Mouse (Mus musculus) gastrocnemius, postnatal 4 days (tissue): ENCODE measurements around the gene C130079G13Rik. TPM values are rescaled to one million over a fixed set of nuclear protein-coding genes. Genes with fewer than 3 reads are reported as not detected.
"Not testable (repeated sequence)": the region's sequence is repeated elsewhere in the genome, so short reads cannot be mapped to it uniquely, and the experiment has no call there.

Experiments used
- DNase-seq, 2 experiments: peaks; one replicate each; pipeline ENCODE4 v3.0.0; 2021 to 2022; ENCODE audit warnings: low spot score in 2 of 2, mixed read lengths in 2 of 2
- long read RNA-seq, 2 experiments: library from polyadenylated mRNA; stranded (forward); transcript quantifications; one replicate each; pipeline ENCODE4 v2.0.0; 2021
- total RNA-seq, 2 experiments: library from RNA; stranded (reverse); gene quantifications; 2 replicates each; pipeline ENCODE4 v1.2.3; 2021

Gene C130079G13Rik
- total RNA-seq, result not detected
- long read RNA-seq, experiment 1, result 0 reads
- long read RNA-seq, experiment 2, result 0 reads

- no peak for DNase-seq
Observed at GRCm38 (mm10) chr3:59924914-59925313, at the start of gene C130079G13Rik. Gene C130079G13Rik (plus strand): TSS chr3:59925214.

- not testable (repeated sequence) for DNase-seq
Observed at GRCm38 (mm10) chr3:59877601-59878000, 47.4 kb upstream of the C130079G13Rik start.

- DNase-seq, result not testable (repeated sequence)
Observed at GRCm38 (mm10) chr3:59879801-59880554, 45.0 kb upstream of the C130079G13Rik start.

- no peak for DNase-seq
Observed at GRCm38 (mm10) chr3:59893276-59893675, 31.7 kb upstream of the C130079G13Rik start.

GRCm38 (mm10) chr3:59934621-59935020, 9.6 kb downstream of the C130079G13Rik start:
- no peak for DNase-seq

GRCm38 (mm10) chr3:59947294-59947950, 22.4 kb downstream of the C130079G13Rik start:
- DNase-seq, result no peak

- DNase-seq, result no peak
Observed at GRCm38 (mm10) chr3:59970891-59971290, 45.9 kb downstream of the C130079G13Rik start.

GRCm38 (mm10) chr3:59974591-59974990, 49.6 kb downstream of the C130079G13Rik start:
- DNase-seq, result no peak

Other genes with a start within 250 kb of the C130079G13Rik start
- gene Gm5538, start 195.4 kb upstream of the C130079G13Rik start, total RNA-seq, result not detected
- gene Gm8298, start 64.2 kb upstream of the C130079G13Rik start, total RNA-seq, result not detected
- gene Aadacl2, start 81.5 kb downstream of the C130079G13Rik start, total RNA-seq, result not detected
- gene Aadac, start 100.5 kb downstream of the C130079G13Rik start, total RNA-seq, result under 1 TPM in 1 of 2 experiments, not detected in 1; 0.39 TPM
- under 1 TPM in 1 of 2 experiments, not detected in 1; 0.16 TPM for gene Sucnr1, start 156.7 kb downstream of the C130079G13Rik start, total RNA-seq